In genomic region chr13:116293301-116294150, GRCm38 (mm10) we compare ENCODE assay signal across 10 mouse cellular contexts. TPM values are rescaled to one million over a fixed set of nuclear protein-coding genes. Genes with fewer than 3 reads are reported as not detected.
DNase-seq lines count a peak whose midpoint lies in the region; ATAC-seq lines count a peak whose summit lies in the region.
"Had no signal": no experiment of that assay in that cellular context is flagged by ENCODE, and none has a peak within 500 bp of the region (broad histone marks: within the 10 kb centered on the region; RNA-seq: fewer than 3 reads in every experiment).

No protein-coding gene starts in this region.

- H3K27me3 ChIP-seq in heart, embryonic 12.5 days (replicated peaks) = peaks cover 32% of the 10 kb centered on the region
- peaks cover 88% of the 10 kb centered on the region for H3K27me3 ChIP-seq in hindbrain, embryonic 14.5 days (ENCODE audit: control insufficient read depth, insufficient read depth, low read length)
- peaks cover 52% of the 10 kb centered on the region for H3K27me3 ChIP-seq in midbrain, embryonic 16.5 days (ENCODE audit: control insufficient read depth, insufficient read depth, low read depth, low read length)

- ATAC-seq in heart, embryonic 12.5 days (ENCODE audit: insufficient number of reproducible peaks, low FRiP score) = 0 out of 2 replicates have a peak, but pooled peaks have one; percentile 36
- 0 out of 2 replicates have a peak, but pooled peaks have one; percentile 57 for ATAC-seq in hindbrain, embryonic 14.5 days (ENCODE audit: low FRiP score)
- ATAC-seq in midbrain, embryonic 16.5 days = peak; percentile 67

- WGBS in heart, embryonic 12.5 days = 5% methylated on average over 27 of the region's 27 CpGs
- 1% methylated on average over 27 of the region's 27 CpGs for WGBS in hindbrain, embryonic 14.5 days
- WGBS in midbrain, embryonic 16.5 days = 2% methylated on average over 27 of the region's 27 CpGs

- no peaks in the 10 kb centered on the region for H3K36me3 ChIP-seq in heart, embryonic 12.5 days
- no peaks in the 10 kb centered on the region for H3K36me3 ChIP-seq in hindbrain, embryonic 14.5 days (replicated peaks; ENCODE audit: control insufficient read depth, insufficient read depth)
- no peaks in the 10 kb centered on the region for H3K36me3 ChIP-seq in midbrain, embryonic 16.5 days (ENCODE audit: control insufficient read depth, insufficient read depth, low read length)

- peaks cover 18% of the 10 kb centered on the region for H3K4me1 ChIP-seq in heart, embryonic 12.5 days (replicated peaks)
- no peaks in the 10 kb centered on the region for H3K4me1 ChIP-seq in hindbrain, embryonic 14.5 days (replicated peaks; ENCODE audit: control insufficient read depth, insufficient read depth, low read length)
- no peaks in the 10 kb centered on the region for H3K4me1 ChIP-seq in midbrain, embryonic 16.5 days (ENCODE audit: control insufficient read depth, insufficient read depth, low read length)

- H3K9me3 ChIP-seq in heart, embryonic 12.5 days (replicated peaks) = no peaks in the 10 kb centered on the region
- no peaks in the 10 kb centered on the region for H3K9me3 ChIP-seq in hindbrain, embryonic 14.5 days (ENCODE audit: control insufficient read depth, low read length)
- H3K9me3 ChIP-seq in midbrain, embryonic 16.5 days (replicated peaks; ENCODE audit: control insufficient read depth, low read length, poor library complexity, severe bottlenecking) = no peaks in the 10 kb centered on the region

- H3K9ac ChIP-seq in heart, embryonic 12.5 days = no peak overlapping the region
- no peak overlapping the region for H3K9ac ChIP-seq in hindbrain, embryonic 14.5 days
- H3K9ac ChIP-seq in midbrain, embryonic 16.5 days (ENCODE audit: low read depth, low read length) = no peak overlapping the region

- no peak for DNase-seq in heart, adult 11 months
- DNase-seq in embryo, embryonic 11 days = peak; percentile 68
- DNase-seq in hindbrain, embryonic 14.5 days (ENCODE audit: low spot score) = no peak
- DNase-seq in spleen, postnatal 14 days (ENCODE audit: low spot score in 2 of 2) = no peak
- no peak for DNase-seq in ovary, postnatal 36 days (ENCODE audit: low spot score)
- DNase-seq in cerebellum, adult 9-10 months = no peak
- DNase-seq: adrenal gland, adult 2 months; kidney, adult 2 months had no signal

- H3K4me2 ChIP-seq in heart, embryonic 12.5 days = peak overlapping the region; percentile 67
- no peak overlapping the region for H3K4me2 ChIP-seq in hindbrain, embryonic 14.5 days (replicated peaks)
- H3K4me2 ChIP-seq in midbrain, embryonic 16.5 days (ENCODE audit: low read length) = peak overlapping the region; percentile 1; the same call in 1 of the 2 replicates

- peak overlapping the region; percentile 35 for H3K4me3 ChIP-seq in heart, embryonic 12.5 days
- H3K4me3 ChIP-seq in hindbrain, embryonic 14.5 days (replicated peaks; ENCODE audit: low read length) = no peak overlapping the region
- no peak overlapping the region for H3K4me3 ChIP-seq in midbrain, embryonic 16.5 days (ENCODE audit: low read depth, low read length)

- no peak overlapping the region for H3K27ac ChIP-seq in heart, embryonic 12.5 days (ENCODE audit: poor library complexity, severe bottlenecking)
- H3K27ac ChIP-seq in hindbrain, embryonic 14.5 days = no peak overlapping the region
- H3K27ac ChIP-seq in midbrain, embryonic 16.5 days (ENCODE audit: low read length) = no peak overlapping the region

RNA-seq across cellular contexts. Expression of gene Isl1, which starts 16.0 kb away (rescaled TPM):
- 5.2 and 5.8 TPM in 2 replicates for polyA plus RNA-seq in heart, embryonic 12.5 days (2016; fragmentation: Nextera tagmentation; extraction: Ambion mirVana)
- 24.6 and 26.1 TPM in 2 replicates for polyA plus RNA-seq in hindbrain, embryonic 14.5 days (2014; fragmentation: Nextera tagmentation; extraction: Ambion mirVana)
- 25.5 and 47.6 TPM in 2 replicates for polyA plus RNA-seq in midbrain, embryonic 16.5 days (2015; fragmentation: Nextera tagmentation; extraction: Ambion mirVana)
